ENCODE assay signal across 40 mouse cellular contexts in genomic region chr11:115372015-115372414, GRCm38 (mm10). TPM values are rescaled to one million over a fixed set of nuclear protein-coding genes. Genes with fewer than 3 reads are reported as not detected.
"Had no signal": no experiment of that assay in that cellular context is flagged by ENCODE, and none has a peak within 500 bp of the region (broad histone marks: within the 10 kb centered on the region; RNA-seq: fewer than 3 reads in every experiment).

No protein-coding gene starts in this region.

- H3K9me3 ChIP-seq: limb, embryonic 10.5 days; limb, embryonic 12.5 days; limb, embryonic 13.5 days; limb, embryonic 15.5 days; liver, embryonic 12.5 days; liver, embryonic 13.5 days; liver, embryonic 15.5 days; lung, embryonic 15.5 days; megakaryocyte, embryonic 14.5 days; midbrain, embryonic 10.5 days; midbrain, embryonic 12.5 days; midbrain, embryonic 13.5 days; midbrain, embryonic 15.5 days had no signal

- ATAC-seq: liver, embryonic 12.5 days; liver, postnatal 0 days; lung, postnatal 0 days; midbrain, embryonic 13.5 days; midbrain, embryonic 15.5 days; midbrain, embryonic 16.5 days had no signal

- H3K4me3 ChIP-seq: limb, embryonic 10.5 days; limb, embryonic 12.5 days; limb, embryonic 13.5 days; limb, embryonic 15.5 days; liver, embryonic 12.5 days; liver, embryonic 13.5 days; liver, embryonic 15.5 days; lung, embryonic 15.5 days; megakaryocyte, embryonic 14.5 days; midbrain, embryonic 10.5 days; midbrain, embryonic 12.5 days; midbrain, embryonic 13.5 days; midbrain, embryonic 15.5 days; myocyte had no signal

- DNase-seq: left cerebral cortex, postnatal 4 days; liver; liver, embryonic 13.5 days; liver, postnatal 0 days; lung, adult 18-20 months; lung, adult 2 months; lung, embryonic 14.5 days; lung, postnatal 10 days; lung, postnatal 14 days; lung, postnatal 36 days; lung, postnatal 4 days; midbrain, embryonic 14.5 days had no signal

- H3K9ac ChIP-seq: limb, embryonic 12.5 days; limb, embryonic 13.5 days; limb, embryonic 15.5 days; liver, embryonic 12.5 days; liver, embryonic 13.5 days; liver, embryonic 14.5 days; liver, embryonic 15.5 days; liver, postnatal 0 days; lung, embryonic 14.5 days; lung, embryonic 15.5 days; midbrain, embryonic 12.5 days; midbrain, embryonic 13.5 days; midbrain, embryonic 15.5 days had no signal

- H3K36me3 ChIP-seq: limb, embryonic 10.5 days; limb, embryonic 12.5 days; limb, embryonic 13.5 days; limb, embryonic 15.5 days; liver, embryonic 12.5 days; liver, embryonic 13.5 days; liver, embryonic 15.5 days; lung, embryonic 15.5 days; midbrain, embryonic 10.5 days; midbrain, embryonic 12.5 days; midbrain, embryonic 13.5 days; midbrain, embryonic 15.5 days had no signal

- H3K4me2 ChIP-seq: limb, embryonic 12.5 days; limb, embryonic 13.5 days; limb, embryonic 15.5 days; liver, embryonic 11.5 days; liver, embryonic 12.5 days; liver, embryonic 13.5 days; liver, embryonic 15.5 days; lung, embryonic 14.5 days; lung, embryonic 15.5 days; midbrain, embryonic 11.5 days; midbrain, embryonic 12.5 days; midbrain, embryonic 13.5 days; midbrain, embryonic 15.5 days had no signal

- H3K27ac ChIP-seq: limb, embryonic 10.5 days; limb, embryonic 12.5 days; limb, embryonic 13.5 days; limb, embryonic 15.5 days; liver, embryonic 12.5 days; liver, embryonic 13.5 days; liver, embryonic 14.5 days; liver, embryonic 15.5 days; lung, embryonic 15.5 days; macrophage; midbrain, embryonic 10.5 days; midbrain, embryonic 12.5 days; midbrain, embryonic 13.5 days; midbrain, embryonic 15.5 days had no signal

RNA-seq across cellular contexts. Expression of gene Hid1, which starts 4.5 kb away (rescaled TPM):
- total RNA-seq: megakaryocyte-erythroid progenitor cell, adult 5-6 weeks had no signal
- polyA plus RNA-seq: macrophage had no signal

RNA-seq across cellular contexts. Expression of gene Cdr2l, which starts 9.7 kb away (rescaled TPM):
- total RNA-seq: megakaryocyte-erythroid progenitor cell, adult 5-6 weeks; monocyte, adult 5-6 weeks had no signal
- polyA plus RNA-seq: macrophage had no signal

RNA-seq across cellular contexts. Expression of gene Otop3, which starts 37.5 kb away (rescaled TPM):
- total RNA-seq: left cerebral cortex, postnatal 14 days; liver, adult 2 months; megakaryocyte progenitor cell, adult 5-6 weeks; megakaryocyte, adult 5-6 weeks; megakaryocyte-erythroid progenitor cell, adult 5-6 weeks; monocyte, adult 5-6 weeks had no signal
- polyA plus RNA-seq: limb, embryonic 10.5 days; limb, embryonic 11.5 days; limb, embryonic 12.5 days; limb, embryonic 13.5 days; limb, embryonic 14.5 days; liver, adult 2 months; liver, embryonic 11.5 days; liver, embryonic 12.5 days; liver, embryonic 13.5 days; liver, embryonic 14.5 days; liver, embryonic 15.5 days; liver, postnatal 0 days; lung, embryonic 14.5 days; lung, embryonic 15.5 days; lung, embryonic 16.5 days; lung, postnatal 0 days; macrophage; myocyte had no signal
